Mouse (Mus musculus): ENCODE results near the gene Wfdc15a.

Gene Wfdc15a

DNA sequence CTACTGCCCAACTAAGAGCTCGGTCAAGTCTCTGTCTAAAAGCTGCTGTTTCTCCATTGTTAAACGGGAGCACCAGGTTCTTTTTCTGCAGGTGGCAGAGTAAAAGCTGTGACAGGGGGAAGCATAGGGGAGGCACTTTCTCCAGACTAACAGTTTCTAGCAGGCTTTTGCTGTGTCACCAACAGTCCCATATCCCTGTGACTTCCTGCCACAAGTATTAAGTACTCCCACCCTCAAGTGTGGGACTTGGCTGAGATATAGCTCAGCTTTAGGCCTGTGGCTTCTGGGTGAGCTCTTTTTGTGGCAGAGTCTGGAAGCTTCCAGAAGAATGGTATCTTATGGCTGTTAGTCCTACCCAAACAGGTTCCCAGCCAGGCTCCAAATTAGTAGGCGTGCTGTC, 24.1 kb downstream of the Wfdc15a start:
- no peak for DNase-seq (ENCODE audit: low spot score)

DNA sequence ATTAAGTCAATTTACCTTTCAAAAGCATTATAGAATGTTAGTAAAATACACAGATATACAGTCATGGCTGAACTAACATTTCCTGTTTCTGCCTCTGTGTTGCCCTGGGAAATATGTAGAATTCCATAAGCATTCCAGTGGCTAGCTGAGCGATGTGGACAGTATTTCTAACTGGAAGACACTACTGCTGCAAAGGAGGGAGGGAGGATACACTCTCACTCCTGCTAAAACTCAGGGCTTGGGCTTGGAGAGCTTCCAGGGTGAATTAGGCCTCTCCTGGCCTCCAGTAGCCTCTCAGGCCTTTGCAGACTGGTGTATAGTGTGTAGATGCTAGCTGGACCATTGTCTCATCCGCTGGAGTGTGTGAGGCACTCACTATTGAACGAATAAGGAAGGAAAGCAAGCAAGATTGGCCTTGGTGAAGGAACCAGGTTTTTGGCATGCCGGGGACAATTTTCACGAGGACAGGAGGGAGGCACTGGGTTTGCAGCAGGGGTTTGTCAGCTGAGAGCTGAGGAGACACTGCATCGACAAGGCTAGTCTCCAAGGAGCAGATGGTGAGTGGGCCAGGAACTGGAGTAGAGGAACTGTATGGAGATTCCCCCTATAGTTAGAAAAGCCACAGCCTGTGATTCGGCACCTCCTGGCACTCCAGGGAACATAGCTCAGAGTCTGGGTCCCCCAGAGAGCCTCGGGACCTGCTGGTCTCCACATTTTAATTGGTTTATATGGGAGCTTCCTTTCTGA, 25.1 kb downstream of the Wfdc15a start:
- DNase-seq (ENCODE audit: low spot score), result no peak

DNA sequence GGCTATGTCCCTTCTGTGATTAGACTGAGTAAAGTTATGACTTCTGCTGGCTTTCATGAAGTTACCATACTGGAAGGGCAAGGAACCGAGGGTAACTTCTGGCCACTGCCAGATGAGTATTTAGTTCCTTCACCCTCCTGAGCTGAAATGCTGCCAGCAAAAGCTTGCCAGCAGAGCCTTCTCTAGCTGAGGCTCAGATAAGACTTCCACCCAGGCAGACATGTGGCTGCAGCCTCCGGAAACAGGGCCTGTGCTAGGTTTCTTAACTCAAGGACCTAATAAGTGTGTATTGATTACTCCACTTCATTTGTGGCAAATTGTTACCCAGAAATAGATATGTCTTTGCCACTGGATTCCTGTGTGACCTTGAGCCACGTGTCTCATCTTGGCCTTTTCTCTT, 26.5 kb downstream of the Wfdc15a start:
- no peak for DNase-seq (ENCODE audit: low spot score)

DNA sequence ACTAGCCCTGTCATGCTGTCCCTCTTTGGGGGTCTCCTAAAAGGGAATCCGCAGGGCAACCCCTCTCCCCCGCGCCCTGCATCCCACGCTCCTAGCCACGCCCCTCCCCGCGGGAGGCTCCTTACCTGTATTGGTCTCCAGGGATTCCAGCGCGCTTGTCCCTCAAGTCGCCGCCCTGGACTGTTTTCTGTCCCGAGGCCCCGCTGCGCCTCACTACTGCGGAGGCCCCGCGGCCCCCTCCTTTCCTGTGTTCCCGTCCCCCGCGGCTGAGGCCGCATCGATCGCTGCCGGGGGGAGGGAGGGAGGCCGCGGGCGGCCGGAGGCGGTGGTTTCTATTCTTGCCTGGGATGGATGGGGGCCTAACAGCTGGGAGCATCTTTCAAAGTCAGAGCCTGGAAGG, 29.0 kb downstream of the Wfdc15a start, which contains the start of gene Kcns1:
Kcns1 (minus strand) TSS at position 212 of the 400 bp plus-strand sequence.
- peak; percentile 45 for DNase-seq (ENCODE audit: low spot score)

DNA sequence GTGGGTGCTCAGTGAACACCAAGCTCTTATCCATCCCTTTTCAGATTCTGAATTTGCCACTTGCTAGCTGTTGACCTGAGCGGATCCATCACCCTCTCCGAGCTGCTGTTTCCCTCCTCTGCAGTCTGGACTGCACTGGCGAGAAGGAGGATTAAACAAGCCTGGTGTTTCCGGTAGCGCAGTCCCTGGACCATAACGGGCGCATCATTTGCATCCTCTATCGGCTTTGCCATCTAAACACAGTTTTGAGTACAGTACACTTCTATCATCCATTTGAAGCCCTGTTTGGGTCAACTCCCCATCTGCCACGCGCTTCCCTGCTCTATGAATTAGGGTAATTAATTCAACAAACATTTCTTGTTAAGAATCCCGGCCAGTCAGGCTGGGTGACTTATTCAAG, 29.6 kb downstream of the Wfdc15a start:
- DNase-seq (ENCODE audit: low spot score), result no peak

DNA sequence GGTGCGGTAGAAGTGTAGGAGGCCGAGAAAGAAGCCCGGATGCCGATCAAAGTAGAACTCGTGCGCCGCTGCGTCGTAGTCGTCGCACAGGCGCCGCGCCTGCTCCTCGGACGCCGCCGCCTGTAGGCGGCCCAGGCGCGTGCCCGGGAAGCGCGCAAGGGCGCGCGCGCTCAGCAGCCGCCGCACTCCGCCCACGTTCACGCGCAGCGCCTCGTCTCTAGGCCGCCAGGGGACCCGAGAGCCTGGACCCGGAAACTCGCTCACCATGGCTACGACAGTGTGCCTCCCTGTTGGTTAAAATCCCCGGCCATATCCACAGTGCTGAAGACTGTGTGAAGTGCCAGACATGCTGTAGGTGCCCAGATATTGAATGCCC, 31.4 kb downstream of the Wfdc15a start:
- DNase-seq (ENCODE audit: low spot score), result peak; percentile 41

DNA sequence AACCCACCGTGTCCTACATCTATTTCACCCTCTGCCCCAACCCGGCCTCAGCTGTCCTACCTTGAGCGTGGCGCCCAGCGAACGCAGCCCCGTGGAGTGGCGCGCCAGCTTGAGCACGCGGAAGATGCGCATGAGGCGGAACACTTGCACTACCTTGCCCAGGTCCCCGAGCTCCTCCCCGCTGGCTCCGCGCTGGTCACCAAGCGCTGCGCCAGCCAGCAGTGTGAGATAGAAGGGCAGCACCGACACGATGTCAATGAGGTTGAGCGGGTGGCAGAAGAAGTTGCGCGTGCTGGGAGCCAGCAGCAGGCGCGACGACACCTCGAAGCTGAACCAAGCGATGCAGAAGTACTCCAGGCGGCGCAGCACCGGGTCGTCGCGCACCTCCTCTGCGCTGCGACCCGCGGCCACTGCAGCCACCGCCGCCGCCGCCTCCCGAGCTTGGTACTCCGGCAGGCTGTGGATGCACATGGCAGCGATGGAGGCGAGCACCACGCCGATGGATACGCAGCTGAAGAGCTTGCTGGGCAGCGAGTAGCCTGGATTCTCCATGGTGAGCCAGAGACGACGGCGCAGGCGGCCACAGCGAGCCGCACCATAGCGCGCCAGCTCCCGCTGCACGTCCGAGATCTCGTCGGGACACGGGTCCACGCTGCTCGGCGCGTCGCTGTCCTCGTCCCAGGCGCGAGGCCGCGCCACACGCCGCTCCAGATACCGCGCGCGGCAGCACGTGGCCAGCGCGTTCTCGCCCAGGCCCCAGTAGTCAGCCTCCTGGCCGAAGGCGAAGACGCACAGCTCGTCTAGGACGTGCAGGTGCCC, 32.0 kb downstream of the Wfdc15a start:
- no peak for DNase-seq (ENCODE audit: low spot score)

DNA sequence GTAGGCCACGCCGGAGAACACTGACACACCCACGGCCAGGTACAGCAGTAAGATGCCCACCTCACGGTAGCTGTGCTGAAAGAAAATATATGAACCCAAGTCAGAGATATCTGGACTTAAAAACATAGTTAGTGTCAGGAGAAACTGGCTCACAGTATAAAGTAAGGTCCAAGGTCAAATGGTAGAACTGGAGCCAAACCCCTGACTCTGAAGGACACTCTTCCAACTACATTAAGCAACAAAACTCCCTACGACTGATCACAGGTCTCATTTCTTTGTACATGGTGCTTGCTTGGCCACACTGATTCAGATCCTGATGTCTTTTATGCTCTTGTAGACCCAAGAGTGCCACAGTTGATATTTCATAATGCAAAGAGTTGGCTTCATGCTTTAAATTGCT, 35.0 kb downstream of the Wfdc15a start:
- DNase-seq (ENCODE audit: low spot score), result no peak

DNA sequence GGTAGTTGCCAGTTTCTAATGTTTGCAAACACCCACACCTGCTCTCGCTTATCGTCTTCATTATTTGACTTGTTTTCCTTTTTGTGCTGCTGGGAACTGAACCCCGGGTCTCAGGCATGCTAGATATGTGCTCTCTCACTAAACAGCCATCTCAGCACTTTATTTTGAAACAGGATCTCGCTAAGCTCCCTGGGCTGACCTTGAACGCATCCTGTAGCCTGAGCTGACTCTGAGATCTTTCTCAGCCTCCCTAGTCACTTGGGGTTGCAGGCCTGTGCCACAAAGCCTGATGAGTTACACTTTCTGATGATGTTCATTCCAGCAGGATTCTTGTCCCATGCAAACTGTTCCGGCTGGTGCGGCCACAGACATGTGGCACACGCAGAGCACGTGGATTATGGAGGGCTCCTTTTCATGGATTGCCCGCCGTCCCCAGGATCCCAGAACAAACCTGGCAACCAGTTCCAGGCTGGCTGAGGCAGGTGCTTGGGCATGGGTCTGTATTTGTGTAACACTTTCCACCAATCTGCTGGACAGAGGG, 38.3 kb downstream of the Wfdc15a start:
- no peak for DNase-seq (ENCODE audit: low spot score)

DNA sequence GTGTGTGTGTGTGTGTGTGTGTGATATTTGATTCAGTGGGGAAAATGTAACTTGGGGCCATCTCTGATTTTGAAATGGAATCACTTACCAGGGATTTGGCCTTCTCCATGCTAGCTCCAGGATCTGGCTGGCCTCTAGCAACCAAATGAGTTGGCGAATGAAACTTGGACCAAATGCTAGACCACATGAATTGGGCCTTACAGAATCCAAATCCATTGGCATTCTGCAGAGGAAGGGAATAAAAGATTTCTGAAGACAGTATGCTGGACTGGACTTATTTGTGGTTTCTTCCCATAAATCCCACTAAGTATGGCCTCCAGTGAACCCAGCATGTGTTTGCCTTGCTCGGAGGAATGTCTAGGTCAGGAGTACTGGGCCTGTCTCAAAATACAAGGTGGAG, 41.1 kb downstream of the Wfdc15a start:
- no peak for DNase-seq (ENCODE audit: low spot score)

DNA sequence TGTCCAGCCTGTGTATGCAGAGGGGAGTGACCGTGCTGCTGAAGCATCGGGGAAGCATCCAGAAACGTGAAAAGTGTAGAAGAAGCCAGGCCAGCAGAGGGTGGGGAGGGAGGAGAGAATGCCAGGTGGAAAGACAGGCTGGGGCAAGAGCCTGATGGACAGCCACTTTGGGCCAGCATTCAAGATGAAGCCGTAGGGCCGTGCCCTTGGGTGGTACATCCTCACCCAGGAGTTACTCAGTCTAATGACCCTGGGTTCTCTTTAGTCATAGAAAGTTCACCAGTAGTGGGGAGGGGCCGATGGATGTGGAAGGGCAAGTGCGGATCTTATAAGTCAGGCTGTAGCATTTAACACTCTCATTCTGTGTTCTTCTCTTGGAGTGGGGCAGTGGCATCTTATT, 43.8 kb downstream of the Wfdc15a start:
- no peak for DNase-seq (ENCODE audit: low spot score)

DNA sequence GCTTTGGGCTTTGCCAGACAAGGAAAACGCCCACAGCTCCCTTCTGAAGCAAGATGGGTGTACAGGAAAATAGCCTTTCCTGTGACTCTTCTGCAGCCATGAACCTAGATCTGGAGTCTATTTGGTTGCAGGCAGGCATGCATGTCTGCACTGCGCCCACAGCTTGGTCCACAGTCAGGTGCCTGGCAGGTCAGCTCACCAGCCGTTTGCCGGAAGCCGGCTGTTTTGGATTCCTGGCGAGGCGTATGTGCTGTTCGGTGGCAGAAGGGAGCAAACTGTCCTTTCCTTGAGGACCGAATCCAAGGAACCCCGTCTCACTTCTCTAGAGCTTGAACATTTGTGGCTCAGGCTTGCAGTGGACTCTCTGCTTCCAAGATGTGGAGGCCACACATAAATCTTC, 45.9 kb downstream of the Wfdc15a start:
- DNase-seq (ENCODE audit: low spot score), result no peak

DNA sequence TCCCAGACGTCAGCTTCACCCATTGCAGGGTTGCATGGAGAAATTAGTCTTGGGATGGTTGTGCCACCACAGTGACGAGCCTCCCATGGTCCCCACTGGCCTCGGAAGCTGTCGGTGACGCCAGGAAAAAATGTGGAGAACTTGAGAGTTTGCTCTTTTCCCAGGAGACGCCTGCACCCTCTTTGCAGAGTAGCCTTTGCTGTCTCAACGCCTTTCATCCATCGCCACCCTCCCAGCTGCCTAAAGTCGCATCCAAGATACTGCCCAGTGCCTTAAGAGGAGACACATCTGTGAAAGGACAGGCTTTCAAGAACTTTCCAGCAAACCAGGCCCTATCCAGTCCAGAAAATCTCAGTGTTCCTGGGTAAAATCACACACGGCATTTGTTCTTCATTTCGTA, 47.6 kb downstream of the Wfdc15a start:
- DNase-seq (ENCODE audit: low spot score), result no peak

DNA sequence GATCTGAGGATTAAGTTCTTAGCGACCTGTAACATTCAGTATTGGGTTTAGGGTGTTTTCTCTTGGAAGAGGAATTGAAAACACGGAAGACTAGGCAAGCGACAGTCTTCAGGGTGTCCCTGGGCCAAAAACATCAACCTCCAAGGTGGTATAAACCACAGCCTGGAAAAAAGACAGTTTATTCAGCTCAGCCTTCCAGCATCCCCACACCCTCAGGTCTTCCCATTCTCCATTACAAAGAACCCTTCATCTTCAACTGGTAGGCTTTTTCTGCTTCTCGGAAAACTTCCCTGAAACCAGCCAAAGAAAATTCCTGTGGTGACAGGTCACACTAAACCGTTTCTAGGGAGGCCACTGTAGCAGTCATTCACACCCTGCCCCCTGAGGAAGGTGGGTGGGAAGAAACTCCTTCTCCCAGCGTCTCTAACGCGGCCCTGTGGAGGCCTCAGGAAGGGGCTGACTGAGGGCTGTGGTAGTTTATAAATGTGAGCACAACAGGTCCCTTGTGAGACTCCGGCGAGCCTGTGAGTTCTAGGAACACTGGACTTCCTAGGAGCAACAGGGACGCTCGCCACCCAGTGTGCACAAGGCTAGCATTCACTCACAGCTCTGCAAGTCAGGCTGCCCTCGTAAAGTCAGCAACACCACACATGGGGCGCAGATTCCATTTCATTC, 49.7 kb downstream of the Wfdc15a start:
- DNase-seq (ENCODE audit: low spot score), result no peak
